Mouse (Mus musculus): ENCODE results near the gene Pard3.

DNA sequence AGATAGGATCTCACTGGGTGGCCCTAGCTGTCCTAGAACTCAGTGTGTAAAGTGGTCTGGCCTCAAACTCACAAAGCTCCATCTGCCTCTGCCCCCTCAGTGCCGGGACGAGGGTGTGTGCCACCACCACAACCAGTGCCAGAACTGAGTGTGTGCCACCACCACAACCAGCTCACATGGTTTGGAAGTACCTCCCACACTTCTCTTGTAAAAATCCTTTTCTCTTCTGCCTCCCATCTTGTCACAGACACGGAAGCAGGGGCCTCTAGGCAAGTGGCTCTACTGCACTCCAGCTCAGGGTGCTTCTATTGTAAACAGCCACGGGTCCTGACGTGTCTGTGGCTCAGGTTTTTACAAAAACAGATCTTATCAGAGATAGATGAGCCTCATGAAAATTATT lies 13.7 kb upstream of the Pard3 start:
- TF ChIP-seq CTCF (IDR thresholded peaks at IDR 0.05; ENCODE audit: borderline replicate concordance, extremely low read depth, insufficient read depth, insufficient read length) (no peak), POLR2A (IDR thresholded peaks at IDR 0.05; ENCODE audit: borderline replicate concordance, extremely low read depth, insufficient read depth, insufficient read length, poor library complexity, severe bottlenecking) (no peak)
